Mouse (Mus musculus): ENCODE measurements around the gene Cisd1. TPM values are rescaled to one million over a fixed set of nuclear protein-coding genes. Genes with fewer than 3 reads are reported as not detected.

Cisd1 gene
- polyA plus RNA-seq, 1 experiment from 2014 or later, result 66.3 TPM

- Histone ChIP-seq H3K36me3 (replicated peaks) (peaks cover 12% of the 10 kb centered on the region; the same call in 1 of the 2 replicates), H3K9ac (peak overlapping the region; percentile 95), H3K4me3 (replicated peaks) (peak overlapping the region; percentile 92), H3K4me1 (replicated peaks) (peaks cover 60% of the 10 kb centered on the region), H3K27ac (replicated peaks) (peak overlapping the region; percentile 93), H3K27me3 (no peaks in the 10 kb centered on the region), H3K4me2 (peak overlapping the region; percentile 98), H3K9me3 (replicated peaks) (no peaks in the 10 kb centered on the region)
- peak; percentile 19 for ATAC-seq (ENCODE audit: insufficient read depth)
- WGBS (ENCODE audit: insufficient replicate concordance), result under 1% methylated on average over 48 of the region's 48 CpGs
These were observed 3.3 kb upstream of the Cisd1 start for GRCm38 (mm10) chr10:71347964-71348636.

GRCm38 (mm10) chr10:71347509-71347949 lies 2.8 kb upstream of the Cisd1 start, which contains the start of gene Ipmk:
Ipmk (plus strand) TSS chr10:71347763.
- H3K9me3 ChIP-seq (replicated peaks), result no peaks in the 10 kb centered on the region
- WGBS (ENCODE audit: insufficient replicate concordance), result under 1% methylated on average over 47 of the region's 49 CpGs
- H3K4me2 ChIP-seq, result peak within 1 kb of the TSS; percentile 98
- H3K27me3 ChIP-seq, result no peaks in the 10 kb centered on the region
- H3K9ac ChIP-seq, result peak within 1 kb of the TSS; percentile 95
- H3K4me3 ChIP-seq (replicated peaks), result peak within 1 kb of the TSS; percentile 92
- ATAC-seq (ENCODE audit: insufficient read depth), result peak; percentile 88
- peaks cover 12% of the 10 kb centered on the region; the same call in 1 of the 2 replicates for H3K36me3 ChIP-seq (replicated peaks)
- H3K27ac ChIP-seq (replicated peaks), result peak within 1 kb of the TSS; percentile 93
- H3K4me1 ChIP-seq (replicated peaks), result peaks cover 62% of the 10 kb centered on the region

GRCm38 (mm10) chr10:71346722-71347508 lies 2.2 kb upstream of the Cisd1 start:
- Histone ChIP-seq H3K36me3 (replicated peaks) (peaks cover 12% of the 10 kb centered on the region; the same call in 1 of the 2 replicates), H3K9ac (peak overlapping the region; percentile 95), H3K4me1 (replicated peaks) (peaks cover 69% of the 10 kb centered on the region), H3K9me3 (replicated peaks) (no peaks in the 10 kb centered on the region), H3K4me2 (peak overlapping the region; percentile 98), H3K4me3 (replicated peaks) (peak overlapping the region; percentile 92), H3K27ac (replicated peaks) (peak overlapping the region; percentile 93), H3K27me3 (no peaks in the 10 kb centered on the region)
- no peak for ATAC-seq (ENCODE audit: insufficient read depth)
- WGBS (ENCODE audit: insufficient replicate concordance), result 12% methylated on average over 13 of the region's 13 CpGs

GRCm38 (mm10) chr10:71346106-71346505 lies 1.4 kb upstream of the Cisd1 start:
- H3K36me3 ChIP-seq (replicated peaks), result peaks cover 6% of the 10 kb centered on the region; the same call in 1 of the 2 replicates
- no peak overlapping the region; the same call in 1 of the 2 replicates for H3K27ac ChIP-seq (replicated peaks)
- H3K4me1 ChIP-seq (replicated peaks), result peaks cover 77% of the 10 kb centered on the region
- 60% methylated on average over 2 of the region's 2 CpGs for WGBS (ENCODE audit: insufficient replicate concordance)
- peak overlapping the region; percentile 98 for H3K4me2 ChIP-seq
- H3K4me3 ChIP-seq (replicated peaks), result no peak overlapping the region
- no peak for ATAC-seq (ENCODE audit: insufficient read depth)
- H3K9ac ChIP-seq, result peak overlapping the region; percentile 95; the same call in 1 of the 2 replicates
- no peaks in the 10 kb centered on the region for H3K9me3 ChIP-seq (replicated peaks)
- H3K27me3 ChIP-seq, result no peaks in the 10 kb centered on the region

- no peaks in the 10 kb centered on the region for H3K36me3 ChIP-seq (replicated peaks)
- no peak for ATAC-seq (ENCODE audit: insufficient read depth)
- H3K4me2 ChIP-seq, result peak overlapping the region; percentile 86
- H3K27ac ChIP-seq (replicated peaks), result 0 out of 2 replicates have a peak overlapping the region, but pooled peaks have one; percentile 86
- H3K4me3 ChIP-seq (replicated peaks), result peak overlapping the region; percentile 93
- H3K27me3 ChIP-seq, result no peaks in the 10 kb centered on the region
- H3K9ac ChIP-seq, result peak overlapping the region; percentile 87
- 15% methylated on average over 14 of the region's 14 CpGs for WGBS (ENCODE audit: insufficient replicate concordance)
- H3K4me1 ChIP-seq (replicated peaks), result peaks cover 83% of the 10 kb centered on the region
- no peaks in the 10 kb centered on the region for H3K9me3 ChIP-seq (replicated peaks)
These were observed 1.0 kb downstream of the Cisd1 start for GRCm38 (mm10) chr10:71343567-71344265.

- Histone ChIP-seq H3K9ac (no peak overlapping the region), H3K4me1 (replicated peaks) (peaks cover 81% of the 10 kb centered on the region), H3K9me3 (replicated peaks) (no peaks in the 10 kb centered on the region), H3K27me3 (no peaks in the 10 kb centered on the region), H3K4me2 (peak overlapping the region; percentile 86), H3K4me3 (replicated peaks) (peak overlapping the region; percentile 93), H3K27ac (replicated peaks) (no peak overlapping the region), H3K36me3 (replicated peaks) (no peaks in the 10 kb centered on the region)
- 64% methylated on average over 3 of the region's 3 CpGs for WGBS (ENCODE audit: insufficient replicate concordance)
- no peak for ATAC-seq (ENCODE audit: insufficient read depth)
These were observed 1.6 kb downstream of the Cisd1 start for GRCm38 (mm10) chr10:71343130-71343529.

- Histone ChIP-seq H3K36me3 (replicated peaks) (no peaks in the 10 kb centered on the region), H3K9ac (no peak overlapping the region), H3K4me2 (peak overlapping the region; percentile 2), H3K4me3 (replicated peaks) (no peak overlapping the region), H3K4me1 (replicated peaks) (peaks cover 77% of the 10 kb centered on the region), H3K27ac (replicated peaks) (no peak overlapping the region), H3K27me3 (no peaks in the 10 kb centered on the region), H3K9me3 (replicated peaks) (no peaks in the 10 kb centered on the region)
- no peak for ATAC-seq (ENCODE audit: insufficient read depth)
- 84% methylated on average over 7 of the region's 7 CpGs for WGBS (ENCODE audit: insufficient replicate concordance)
These were observed 2.5 kb downstream of the Cisd1 start for GRCm38 (mm10) chr10:71342030-71342805.

- peaks cover 67% of the 10 kb centered on the region for H3K4me1 ChIP-seq (replicated peaks)
- no peak overlapping the region for H3K4me3 ChIP-seq (replicated peaks)
- peak overlapping the region; percentile 35; the same call in 1 of the 2 replicates for H3K27ac ChIP-seq (replicated peaks)
- 91% methylated on average over 9 of the region's 9 CpGs for WGBS (ENCODE audit: insufficient replicate concordance)
- H3K9me3 ChIP-seq (replicated peaks), result no peaks in the 10 kb centered on the region
- H3K36me3 ChIP-seq (replicated peaks), result 0 out of 2 replicates have a peak, but pooled peaks cover under 1% of the 10 kb centered on the region
- no peak for ATAC-seq (ENCODE audit: insufficient read depth)
- no peak overlapping the region for H3K4me2 ChIP-seq
- H3K9ac ChIP-seq, result no peak overlapping the region
- H3K27me3 ChIP-seq, result no peaks in the 10 kb centered on the region
These were observed 3.5 kb downstream of the Cisd1 start for GRCm38 (mm10) chr10:71341290-71341689.

GRCm38 (mm10) chr10:71340195-71340594 lies 4.6 kb downstream of the Cisd1 start:
- peak overlapping the region; percentile 45; the same call in 1 of the 2 replicates for H3K27ac ChIP-seq (replicated peaks)
- no peaks in the 10 kb centered on the region for H3K9me3 ChIP-seq (replicated peaks)
- H3K4me3 ChIP-seq (replicated peaks), result no peak overlapping the region
- no peak overlapping the region for H3K4me2 ChIP-seq
- WGBS (ENCODE audit: insufficient replicate concordance), result 55% methylated on average over 2 of the region's 2 CpGs
- ATAC-seq (ENCODE audit: insufficient read depth), result no peak
- H3K9ac ChIP-seq, result no peak overlapping the region
- H3K27me3 ChIP-seq, result no peaks in the 10 kb centered on the region
- H3K4me1 ChIP-seq (replicated peaks), result peaks cover 59% of the 10 kb centered on the region
- peaks cover 11% of the 10 kb centered on the region for H3K36me3 ChIP-seq (replicated peaks)

- H3K27me3 ChIP-seq, result no peaks in the 10 kb centered on the region
- 33% methylated on average over 4 of the region's 4 CpGs for WGBS (ENCODE audit: insufficient replicate concordance)
- H3K4me1 ChIP-seq (replicated peaks), result peaks cover 55% of the 10 kb centered on the region
- H3K9ac ChIP-seq, result peak overlapping the region; percentile 11; the same call in 1 of the 2 replicates
- peak overlapping the region; percentile 29 for H3K4me2 ChIP-seq
- no peak overlapping the region for H3K4me3 ChIP-seq (replicated peaks)
- no peak for ATAC-seq (ENCODE audit: insufficient read depth)
- H3K9me3 ChIP-seq (replicated peaks), result no peaks in the 10 kb centered on the region
- H3K36me3 ChIP-seq (replicated peaks), result peaks cover 18% of the 10 kb centered on the region
- H3K27ac ChIP-seq (replicated peaks), result peak overlapping the region; percentile 67; the same call in 1 of the 2 replicates
These were observed 5.3 kb downstream of the Cisd1 start for GRCm38 (mm10) chr10:71339463-71339862.
